Mouse (Mus musculus): ENCODE data around the gene Brwd3. TPM values are rescaled to one million over a fixed set of nuclear protein-coding genes. Genes with fewer than 3 reads are reported as not detected.

The Brwd3 gene
- polyA plus RNA-seq, 1 experiment from 2014 or later, result 5.1 TPM

DNA sequence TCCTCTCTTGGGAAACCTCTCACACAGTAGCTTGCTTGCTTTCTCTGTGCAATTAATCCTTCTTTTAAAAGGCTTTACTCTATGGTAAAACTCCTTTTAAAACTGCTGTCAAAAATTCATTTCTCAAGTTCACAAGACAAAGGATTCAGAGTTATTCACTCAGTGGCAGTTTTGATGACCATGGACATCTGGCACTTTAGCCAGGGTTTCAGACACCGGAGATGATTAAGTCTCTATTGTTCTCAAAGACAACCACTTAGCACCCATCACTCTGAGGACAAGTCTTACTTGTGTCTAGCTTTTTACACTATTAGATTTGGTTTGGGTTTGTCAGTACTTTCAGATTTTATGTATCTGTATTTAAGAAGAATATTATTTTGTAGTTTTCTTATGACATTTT is 104.6 kb downstream of the Brwd3 start:
- no peaks in the 10 kb centered on the region for H3K36me3 ChIP-seq
- no peak overlapping the region for H3K4me3 ChIP-seq
- no peak overlapping the region for H3K9ac ChIP-seq (replicated peaks)
- ATAC-seq (replicated peaks), result no peak
- no peak overlapping the region for H3K27ac ChIP-seq (replicated peaks)
- no peaks in the 10 kb centered on the region for H3K27me3 ChIP-seq
- no peaks in the 10 kb centered on the region for H3K9me3 ChIP-seq
- 30% methylated on average over 1 of the region's 1 CpGs for WGBS
- no peak overlapping the region for H3K4me2 ChIP-seq (replicated peaks)
- H3K4me1 ChIP-seq, result no peaks in the 10 kb centered on the region

DNA sequence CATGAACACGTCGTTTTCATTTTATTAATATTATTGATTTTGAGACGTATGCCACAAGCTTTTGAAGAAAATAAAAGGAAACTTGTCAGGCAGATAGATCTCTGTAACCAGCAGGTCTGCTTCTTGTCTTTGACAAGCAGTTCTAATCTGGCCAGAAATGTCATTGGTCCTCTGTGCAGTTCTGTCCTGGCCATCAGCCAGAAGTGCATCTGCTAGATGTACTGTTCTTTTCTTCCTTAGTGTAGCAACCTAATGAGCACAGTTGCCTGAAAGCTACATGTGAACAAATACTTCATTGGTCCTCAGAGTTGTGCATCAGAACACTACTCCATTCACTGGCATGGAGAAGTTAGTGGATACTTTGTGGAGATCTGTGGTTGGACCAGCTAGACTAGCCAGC is 105.1 kb downstream of the Brwd3 start:
- 70% methylated on average over 3 of the region's 3 CpGs for WGBS
- no peaks in the 10 kb centered on the region for H3K36me3 ChIP-seq
- no peak for ATAC-seq (replicated peaks)

DNA sequence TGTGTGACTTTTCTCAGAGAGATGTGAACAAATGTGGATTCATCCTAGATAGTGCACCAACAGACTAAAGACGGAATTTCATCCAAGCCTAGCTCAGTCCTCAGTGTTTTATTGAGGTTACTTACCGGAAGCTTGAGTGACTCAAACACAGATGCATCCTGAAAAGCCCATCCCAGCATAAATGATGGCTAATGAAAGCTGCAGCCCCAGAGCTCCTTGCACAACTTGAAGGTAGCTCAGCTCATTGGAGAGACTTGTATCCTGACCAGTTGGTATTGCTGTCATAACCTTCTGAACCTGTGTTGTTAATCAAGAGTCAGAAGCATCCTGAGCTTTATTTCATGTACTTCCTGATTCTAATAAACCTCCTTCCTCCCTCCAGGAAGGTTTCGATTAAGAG is 105.8 kb downstream of the Brwd3 start:
- Histone ChIP-seq H3K4me3 (no peak overlapping the region), H3K9me3 (no peaks in the 10 kb centered on the region), H3K4me1 (no peaks in the 10 kb centered on the region), H3K9ac (replicated peaks) (no peak overlapping the region), H3K4me2 (replicated peaks) (no peak overlapping the region), H3K27me3 (no peaks in the 10 kb centered on the region), H3K27ac (replicated peaks) (no peak overlapping the region), H3K36me3 (no peaks in the 10 kb centered on the region)
- 92% methylated on average over 3 of the region's 3 CpGs for WGBS
- ATAC-seq (replicated peaks), result no peak

More for the DNA sequence above, 105.1 kb downstream of the Brwd3 start:
- H3K9ac ChIP-seq (replicated peaks), result no peak overlapping the region
- H3K4me1 ChIP-seq, result no peaks in the 10 kb centered on the region
- H3K4me2 ChIP-seq (replicated peaks), result no peak overlapping the region
- no peak overlapping the region for H3K27ac ChIP-seq (replicated peaks)
- H3K27me3 ChIP-seq, result no peaks in the 10 kb centered on the region
- H3K4me3 ChIP-seq, result no peak overlapping the region
- no peaks in the 10 kb centered on the region for H3K9me3 ChIP-seq

DNA sequence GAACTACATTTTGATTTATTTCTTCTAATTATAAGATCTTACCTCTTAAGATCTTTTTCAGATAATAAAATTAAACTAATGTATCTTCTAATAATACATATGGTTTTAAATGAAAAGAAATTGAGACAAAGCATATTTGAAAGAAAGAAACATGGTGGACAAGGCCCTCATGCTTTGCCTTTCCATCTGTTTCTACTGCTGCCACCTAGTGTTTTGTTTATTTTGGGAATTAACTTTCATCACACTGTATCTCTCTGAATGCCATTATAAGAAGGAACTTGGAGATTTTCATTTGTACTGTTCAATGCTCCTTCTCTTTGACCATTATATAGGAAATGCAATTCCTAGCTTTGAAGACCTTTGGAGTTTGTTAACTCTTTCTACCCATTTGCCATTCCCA is 109.9 kb downstream of the Brwd3 start:
- Histone ChIP-seq H3K4me3 (no peak overlapping the region), H3K27ac (replicated peaks) (no peak overlapping the region), H3K4me2 (replicated peaks) (no peak overlapping the region)

DNA sequence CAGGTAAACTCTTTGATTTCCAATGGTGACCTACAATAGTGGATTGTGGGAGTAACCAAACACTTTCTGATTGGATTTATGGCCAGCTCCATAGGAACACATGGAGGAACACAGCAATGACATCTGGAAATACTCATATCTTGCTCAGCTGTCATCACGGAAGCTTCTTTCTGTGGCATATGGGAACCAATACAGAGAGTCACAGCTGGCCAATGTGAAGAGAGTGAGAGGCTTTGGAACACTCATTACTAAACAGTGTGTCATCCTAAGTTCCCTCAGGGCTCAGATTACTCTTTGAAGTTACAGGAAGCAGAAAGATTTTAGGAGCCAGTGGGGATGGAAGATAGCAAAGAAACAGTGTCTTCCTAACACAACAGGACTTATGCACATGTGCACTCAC is 111.7 kb downstream of the Brwd3 start:
- Histone ChIP-seq H3K27ac (replicated peaks) (no peak overlapping the region), H3K9me3 (no peaks in the 10 kb centered on the region), H3K36me3 (no peaks in the 10 kb centered on the region), H3K4me2 (replicated peaks) (no peak overlapping the region), H3K4me1 (no peaks in the 10 kb centered on the region), H3K4me3 (no peak overlapping the region), H3K27me3 (no peaks in the 10 kb centered on the region), H3K9ac (replicated peaks) (no peak overlapping the region)
- no peak for ATAC-seq (replicated peaks)
- WGBS, result 97% methylated on average over 1 of the region's 1 CpGs

More for the DNA sequence above, 109.9 kb downstream of the Brwd3 start:
- Histone ChIP-seq H3K9me3 (no peaks in the 10 kb centered on the region), H3K36me3 (no peaks in the 10 kb centered on the region), H3K9ac (replicated peaks) (no peak overlapping the region), H3K27me3 (no peaks in the 10 kb centered on the region), H3K4me1 (no peaks in the 10 kb centered on the region)
- ATAC-seq (replicated peaks), result no peak

DNA sequence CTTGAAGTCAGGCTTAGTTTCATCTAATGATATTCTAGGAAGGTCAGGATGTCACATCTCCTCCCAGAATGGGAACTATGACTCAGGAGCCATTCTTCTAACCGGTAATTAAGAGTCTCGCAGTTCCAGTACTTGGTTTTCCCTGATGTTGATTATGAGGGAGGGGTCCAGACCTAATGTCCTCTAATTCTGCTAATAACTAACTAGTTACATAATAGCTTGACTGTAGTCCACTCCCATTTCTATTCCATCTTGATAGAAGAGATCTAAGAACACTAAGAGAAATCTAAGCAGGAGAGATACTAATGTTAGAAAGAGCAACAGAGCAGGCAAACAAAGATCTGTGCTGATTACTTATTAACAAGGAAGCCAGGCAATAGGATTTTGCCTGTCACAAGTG is 129.9 kb downstream of the Brwd3 start:
- Histone ChIP-seq H3K9ac (replicated peaks) (no peak overlapping the region), H3K9me3 (no peaks in the 10 kb centered on the region), H3K4me2 (replicated peaks) (no peak overlapping the region), H3K36me3 (no peaks in the 10 kb centered on the region), H3K4me3 (no peak overlapping the region), H3K4me1 (no peaks in the 10 kb centered on the region), H3K27ac (replicated peaks) (no peak overlapping the region), H3K27me3 (no peaks in the 10 kb centered on the region)
- ATAC-seq (replicated peaks), result no peak
- 80% methylated on average over 2 of the region's 2 CpGs for WGBS

Other genes with a start within 250 kb of the Brwd3 start
- not detected in 2 replicates for gene Gm379, start 169.5 kb downstream of the Brwd3 start, polyA plus RNA-seq (2015; fragmentation: Nextera tagmentation; extraction: Ambion mirVana)
- gene Hmgn5, start 179.0 kb upstream of the Brwd3 start, polyA plus RNA-seq (2015; fragmentation: Nextera tagmentation; extraction: Ambion mirVana), result 19.7 and 21.0 TPM in 2 replicates

All from forebrain, embryonic 15.5 days (tissue).